Mouse (Mus musculus) CH12.LX (cell line): ENCODE measurements around the gene 6330409D20Rik.
A peak's percentile ranks its signal among the peaks of the same experiment; 100 is the strongest.

Source experiments
- CHD1 ChIP-seq: IDR thresholded peaks from 2 replicates; pipeline ENCODE4 v1.6.1; 2012; ENCODE audit warnings: low read depth, low read length, improper control_type of control experiment, inconsistent platforms
- CTCF ChIP-seq, 2 experiments: IDR thresholded peaks in 1 of 2; conservative IDR thresholded peaks in 1 of 2; 2 replicates each; pipeline ENCODE4 v1.5.1; 2011 to 2012; ENCODE audit warnings: low read depth in 2 of 2, low read length in 2 of 2, improper control_type of control experiment in 1 of 2, inconsistent platforms in 1 of 2, mild to moderate bottlenecking in 1 of 2, moderate library complexity in 1 of 2
- EP300 ChIP-seq: IDR thresholded peaks from 2 replicates; pipeline ENCODE4 v1.6.1; 2011; ENCODE audit warnings: low read length, improper control_type of control experiment
- MXI1 ChIP-seq: IDR thresholded peaks from 2 replicates; pipeline ENCODE4 v1.6.1; 2011; ENCODE audit warnings: mild to moderate bottlenecking, low read depth, low read length, improper control_type of control experiment
- NRF1 ChIP-seq: IDR thresholded peaks from 2 replicates; pipeline ENCODE4 v1.6.1; 2014; ENCODE audit warnings: low read depth, mild to moderate bottlenecking, inconsistent platforms, low read length, improper control_type of control experiment, moderate library complexity
- POLR2A ChIP-seq: IDR thresholded peaks from 2 replicates; pipeline ENCODE4 v1.6.1; 2011; ENCODE audit warnings: low read depth, mild to moderate bottlenecking, improper control_type of control experiment, low read length
- POLR2AphosphoS2 ChIP-seq: IDR thresholded peaks from 2 replicates; pipeline ENCODE4 v1.6.1; 2011; ENCODE audit warnings: low read depth, low read length, improper control_type of control experiment
- TCF12 ChIP-seq: IDR thresholded peaks from 2 replicates; pipeline ENCODE4 v1.6.1; 2014; ENCODE audit warnings: low read depth, mild to moderate bottlenecking, inconsistent platforms, low read length, improper control_type of control experiment
- USF1 ChIP-seq: IDR thresholded peaks from 2 replicates; pipeline ENCODE4 v1.6.1; 2014; ENCODE audit warnings: low read depth, mild to moderate bottlenecking, inconsistent platforms, low read length, improper control_type of control experiment
- USF2 ChIP-seq: conservative IDR thresholded peaks from 2 replicates; pipeline ENCODE4 v1.6.1; 2011; ENCODE audit warnings: low read depth, low read length, improper control_type of control experiment
- ZC3H11A ChIP-seq: IDR thresholded peaks from 2 replicates; pipeline ENCODE4 v1.6.1; 2012; ENCODE audit warnings: low read depth, mild to moderate bottlenecking, inconsistent platforms, low read length, improper control_type of control experiment

- TF ChIP-seq CHD1 (no peak), ZC3H11A (no peak), CTCF (conservative IDR thresholded peaks at IDR 0.05 in 1 of 2, IDR thresholded peaks at IDR 0.05 in 1 of 2; ENCODE audit: low read depth in 2 of 2, low read length in 2 of 2) (peak; percentile 65 to 79), MXI1 (no peak), NRF1 (no peak), TCF12 (no peak), POLR2AphosphoS2 (no peak), POLR2A (no peak), USF1 (no peak), USF2 (no peak), EP300 (no peak)
These were observed 32.2 kb downstream of the 6330409D20Rik start for GRCm38 (mm10) chr2:32708643-32709042.
